Comparison of ENCODE assay signal across 8 mouse cellular contexts in the genomic region with DNA sequence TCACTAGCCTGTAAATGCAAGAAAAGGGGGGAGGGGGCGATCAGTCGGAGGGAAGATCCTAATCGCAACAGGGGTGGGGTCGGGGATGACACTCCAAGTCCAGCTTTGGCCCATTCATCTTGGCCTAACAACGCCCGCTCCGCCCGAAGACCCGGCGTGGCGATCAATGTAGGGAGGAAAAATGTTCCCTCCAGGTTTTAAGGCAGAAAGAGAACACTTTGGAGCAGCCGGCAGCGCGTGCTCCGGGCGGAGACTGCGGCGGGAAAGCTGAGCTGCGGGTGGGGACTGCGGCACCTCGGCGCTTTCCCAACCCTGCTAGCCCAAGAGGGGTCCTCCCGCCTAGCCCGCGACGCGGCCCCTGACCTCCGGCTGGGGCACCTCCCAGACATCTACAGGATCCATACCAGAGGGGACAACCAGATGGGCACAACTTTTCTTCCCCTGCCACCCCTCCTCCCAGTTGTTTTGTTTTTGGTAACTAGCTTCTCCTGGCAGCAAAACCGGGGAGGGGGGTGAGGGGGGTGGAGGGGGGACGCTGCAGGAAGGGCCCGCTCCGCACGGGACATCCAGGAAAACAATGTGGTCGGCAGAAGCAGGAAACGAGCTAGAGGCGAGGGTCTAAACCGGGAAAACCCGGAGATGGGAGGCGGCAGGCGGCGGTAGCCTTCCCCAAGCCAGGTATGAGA. TPM values are rescaled to one million over a fixed set of nuclear protein-coding genes. Genes with fewer than 3 reads are reported as not detected.
DNase-seq lines count a peak whose midpoint lies in the region; ATAC-seq and TF ChIP-seq lines count a peak whose summit lies in the region.

No protein-coding gene starts in this region.

- TF ChIP-seq CTCF in C2C12 (IDR thresholded peaks at IDR 0.05; ENCODE audit: control insufficient read depth, insufficient read depth, insufficient read length), result no peak

- H3K4me1 ChIP-seq in embryonic facial prominence, embryonic 11.5 days (ENCODE audit: control insufficient read depth, insufficient read depth, low read length), result peaks cover 6% of the 10 kb centered on the region; the same call in 1 of the 2 replicates
- H3K4me1 ChIP-seq in heart, embryonic 13.5 days, result peaks cover 65% of the 10 kb centered on the region
- peaks cover 25% of the 10 kb centered on the region for H3K4me1 ChIP-seq in liver, embryonic 16.5 days (ENCODE audit: control insufficient read depth, low read depth, low read length)

- under 1% methylated on average over 41 of the region's 41 CpGs for WGBS in embryonic facial prominence, embryonic 11.5 days
- WGBS in heart, embryonic 13.5 days, result 1% methylated on average over 41 of the region's 41 CpGs
- WGBS in liver, embryonic 16.5 days (ENCODE audit: insufficient replicate concordance), result under 1% methylated on average over 41 of the region's 41 CpGs

- peak overlapping the region; percentile 92 for H3K4me2 ChIP-seq in embryonic facial prominence, embryonic 11.5 days (ENCODE audit: low read depth, low read length)
- peak overlapping the region; percentile 89 for H3K4me2 ChIP-seq in heart, embryonic 13.5 days
- peak overlapping the region; percentile 99 for H3K4me2 ChIP-seq in liver, embryonic 16.5 days (ENCODE audit: low read depth, low read length)

- peak; percentile 44 for DNase-seq in adrenal gland, adult 18-20 months (ENCODE audit: low spot score in 2 of 2)
- peak; percentile 56 for DNase-seq in embryonic facial prominence, embryonic 11.5 days (ENCODE audit: low spot score)
- peak; percentile 62 for DNase-seq in kidney, postnatal 14 days
- peak; percentile 50 for DNase-seq in ovary, postnatal 36 days (ENCODE audit: low spot score)

- H3K79me2 ChIP-seq in C2C12 (ENCODE audit: control insufficient read depth, insufficient read depth), result peaks cover 73% of the 10 kb centered on the region

- peaks cover 57% of the 10 kb centered on the region for H3K79me3 ChIP-seq in C2C12 (ENCODE audit: low read depth)

- peak overlapping the region; percentile 94 for H3ac ChIP-seq in C2C12 (ENCODE audit: control insufficient read depth, insufficient read length, low read depth)

- peak overlapping the region; percentile 89 for H3K9ac ChIP-seq in embryonic facial prominence, embryonic 11.5 days (replicated peaks; ENCODE audit: low read length)
- peak overlapping the region; percentile 93 for H3K9ac ChIP-seq in heart, embryonic 13.5 days
- peak overlapping the region; percentile 83 for H3K9ac ChIP-seq in liver, embryonic 16.5 days (ENCODE audit: low read depth, low read length)

- peaks cover 4% of the 10 kb centered on the region for H3K36me3 ChIP-seq in C2C12 (ENCODE audit: control insufficient read depth, insufficient read depth)
- no peaks in the 10 kb centered on the region for H3K36me3 ChIP-seq in embryonic facial prominence, embryonic 11.5 days (replicated peaks; ENCODE audit: control insufficient read depth, insufficient read depth, low read depth, low read length)
- H3K36me3 ChIP-seq in heart, embryonic 13.5 days, result no peaks in the 10 kb centered on the region
- H3K36me3 ChIP-seq in liver, embryonic 16.5 days (ENCODE audit: control insufficient read depth, insufficient read depth), result no peaks in the 10 kb centered on the region

- peak overlapping the region; percentile 66 for H3K4me3 ChIP-seq in C2C12 (ENCODE audit: insufficient read depth, poor library complexity, severe bottlenecking)
- peak overlapping the region; percentile 80 for H3K4me3 ChIP-seq in embryonic facial prominence, embryonic 11.5 days (ENCODE audit: low read depth, low read length)
- peak overlapping the region; percentile 93 for H3K4me3 ChIP-seq in heart, embryonic 13.5 days
- peak overlapping the region; percentile 81 for H3K4me3 ChIP-seq in liver, embryonic 16.5 days (ENCODE audit: low read depth, low read length)

- H3K27ac ChIP-seq in embryonic facial prominence, embryonic 11.5 days (replicated peaks; ENCODE audit: low read depth, low read length), result peak overlapping the region; percentile 87
- peak overlapping the region; percentile 97 for H3K27ac ChIP-seq in heart, embryonic 13.5 days (replicated peaks)
- peak overlapping the region; percentile 94 for H3K27ac ChIP-seq in liver, embryonic 16.5 days (ENCODE audit: low read length)

- H3K9me3 ChIP-seq in embryonic facial prominence, embryonic 11.5 days (replicated peaks; ENCODE audit: control insufficient read depth, low read length), result no peaks in the 10 kb centered on the region
- H3K9me3 ChIP-seq in heart, embryonic 13.5 days, result no peaks in the 10 kb centered on the region
- no peaks in the 10 kb centered on the region for H3K9me3 ChIP-seq in liver, embryonic 16.5 days (replicated peaks; ENCODE audit: control insufficient read depth, low read length)

- ATAC-seq in embryonic facial prominence, embryonic 11.5 days (replicated peaks; ENCODE audit: insufficient number of reproducible peaks, low FRiP score, low TSS enrichment, low read depth), result no peak
- no peak for ATAC-seq in heart, embryonic 13.5 days (ENCODE audit: extremely low read depth, insufficient number of reproducible peaks, low FRiP score, low TSS enrichment)
- ATAC-seq in liver, embryonic 16.5 days (ENCODE audit: low read depth), result no peak
- no peak for ATAC-seq in inflammation-experienced regulatory T-cells, adult 6 months

- no peaks in the 10 kb centered on the region for H3K27me3 ChIP-seq in C2C12 (ENCODE audit: control insufficient read depth, insufficient read depth, insufficient read length)
- H3K27me3 ChIP-seq in embryonic facial prominence, embryonic 11.5 days (ENCODE audit: control insufficient read depth, insufficient read depth, low read length), result no peaks in the 10 kb centered on the region
- no peaks in the 10 kb centered on the region for H3K27me3 ChIP-seq in heart, embryonic 13.5 days (replicated peaks)
- no peaks in the 10 kb centered on the region for H3K27me3 ChIP-seq in liver, embryonic 16.5 days (ENCODE audit: control insufficient read depth, insufficient read depth, low read depth, low read length)

TF ChIP-seq in C2C12, 6 proteins besides CTCF, POLR2A, EP300 and RAD21:
- TF ChIP-seq MYOG (IDR thresholded peaks at IDR 0.05; ENCODE audit: control insufficient read depth, extremely low read depth, insufficient read length), result no peak
- TF ChIP-seq MAX (IDR thresholded peaks at IDR 0.05), result no peak
- no peak for TF ChIP-seq USF1 (IDR thresholded peaks at IDR 0.05; ENCODE audit: low read depth)
- no peak for TF ChIP-seq FOSL1 (IDR thresholded peaks at IDR 0.05; ENCODE audit: insufficient read depth, low read length, poor library complexity, severe bottlenecking)
- TF ChIP-seq MYOD1 (IDR thresholded peaks at IDR 0.05; ENCODE audit: control insufficient read depth, insufficient read length, low read depth), result no peak
- TF ChIP-seq CEBPB (IDR thresholded peaks at IDR 0.05; ENCODE audit: low read depth), result no peak

RNA-seq across cellular contexts. Expression of a gene that starts 1.4 kb away (rescaled TPM):
- 10.5 TPM for polyA plus RNA-seq in C2C12 (2012; fragmentation: generic; extraction: Trizol)
- 10 to 100 TPM; 22.6 to 22.9 TPM for total RNA-seq in adrenal gland, adult 18-20 months (2021)
- 14.0 and 14.6 TPM in 2 replicates for polyA plus RNA-seq in embryonic facial prominence, embryonic 11.5 days (2014; fragmentation: Nextera tagmentation; extraction: Ambion mirVana)
- 13.2 and 15.8 TPM in 2 replicates for polyA plus RNA-seq in heart, embryonic 13.5 days (2015; fragmentation: Nextera tagmentation; extraction: Ambion mirVana)
- 3.7 and 5.3 TPM in 2 replicates for polyA plus RNA-seq in liver, embryonic 16.5 days (2015; fragmentation: Nextera tagmentation; extraction: Ambion mirVana)
- 10 to 100 TPM; 27.3 to 33.0 (median 30.0) TPM for polyA plus RNA-seq in inflammation-experienced regulatory T-cells, adult 6 months (2017; shearing (Covaris generic))

RNA-seq across cellular contexts. Expression of a gene that starts 2.0 kb away (rescaled TPM):
- polyA plus RNA-seq in C2C12 (2012; fragmentation: generic; extraction: Trizol), result 3.1 TPM
- total RNA-seq in adrenal gland, adult 18-20 months (2021), result 1 to 10 TPM in 1 of 2 experiments, under 1 TPM in 1; 0.83 to 1.1 TPM
- polyA plus RNA-seq in embryonic facial prominence, embryonic 11.5 days (2014; fragmentation: Nextera tagmentation; extraction: Ambion mirVana), result 4.1 and 5.1 TPM in 2 replicates
- polyA plus RNA-seq in heart, embryonic 13.5 days (2015; fragmentation: Nextera tagmentation; extraction: Ambion mirVana), result 2.4 and 3.1 TPM in 2 replicates
- polyA plus RNA-seq in liver, embryonic 16.5 days (2015; fragmentation: Nextera tagmentation; extraction: Ambion mirVana), result 0.97 and 1.3 TPM in 2 replicates
- 1 to 10 TPM in 1 of 3 experiments, under 1 TPM in 2; 0.59 to 1.4 (median 0.66) TPM for polyA plus RNA-seq in inflammation-experienced regulatory T-cells, adult 6 months (2017; shearing (Covaris generic))
